Mouse (Mus musculus) spleen, postnatal 4 days (tissue): ENCODE measurements around the gene Papln.

ENCODE experiments used
- DNase-seq, 2 experiments: peaks; one replicate each; pipeline ENCODE4 v3.0.0; 2022; ENCODE audit warnings: low spot score in 2 of 2

Papln gene

DNA sequence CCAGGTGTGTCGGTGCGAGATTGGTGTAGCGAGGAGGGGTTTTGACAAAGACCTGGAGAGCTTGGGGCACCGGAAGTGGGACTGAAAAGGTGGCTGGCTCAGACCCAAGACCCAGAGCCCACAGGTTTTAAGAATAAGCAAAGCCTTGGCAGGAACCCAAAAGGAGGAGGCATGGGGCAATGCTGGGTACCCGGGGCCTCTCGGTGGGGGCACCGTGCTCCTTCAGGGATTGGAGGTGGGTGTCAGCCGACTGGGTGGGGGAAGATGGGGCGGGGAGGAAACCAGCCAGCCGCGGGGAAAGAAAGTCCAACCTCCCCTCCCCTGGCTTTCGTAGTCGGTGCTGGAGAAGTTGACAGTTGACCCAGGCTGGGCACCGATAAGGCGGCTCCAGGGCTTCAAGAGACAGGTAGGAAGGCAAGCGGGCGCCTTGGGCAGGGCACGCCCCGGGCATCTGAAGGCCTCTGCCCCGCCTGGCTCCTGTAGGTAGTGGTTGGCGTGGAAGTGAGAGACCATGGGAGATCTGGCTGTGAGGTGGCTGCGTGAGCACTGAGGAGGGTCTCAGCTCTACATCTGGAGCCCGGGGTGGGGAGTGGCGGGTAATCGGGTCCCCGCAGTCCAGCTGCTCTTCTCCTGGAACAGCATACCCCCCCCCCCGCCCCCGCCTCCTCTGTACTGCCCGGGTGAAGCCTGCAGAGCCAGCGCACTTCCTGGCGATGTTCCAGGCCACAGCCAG lies at the start of gene Papln:
Gene Papln, plus strand, starts transcription at position 324 of the 733 bp plus-strand sequence.
- no peak for DNase-seq

DNA sequence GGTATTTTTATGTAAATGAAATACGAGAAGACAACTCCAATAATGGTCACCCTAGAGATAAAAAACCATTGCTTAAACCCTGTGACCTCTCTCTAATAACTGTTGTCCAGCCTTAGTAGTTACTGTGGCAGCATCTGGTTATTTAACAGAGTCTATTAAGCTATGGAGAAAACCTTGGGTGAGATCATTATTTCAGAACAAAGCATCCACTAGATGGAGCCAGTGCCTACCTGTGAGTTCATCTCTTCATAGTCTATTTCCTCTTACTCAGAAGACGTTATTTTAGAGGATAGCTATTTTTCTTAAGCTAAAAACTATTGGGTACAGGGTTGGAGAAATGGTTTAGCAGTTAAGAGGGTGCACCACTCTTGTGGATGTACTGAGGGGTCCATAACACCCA lies 49.7 kb upstream of the Papln start:
- no peak for DNase-seq

DNA sequence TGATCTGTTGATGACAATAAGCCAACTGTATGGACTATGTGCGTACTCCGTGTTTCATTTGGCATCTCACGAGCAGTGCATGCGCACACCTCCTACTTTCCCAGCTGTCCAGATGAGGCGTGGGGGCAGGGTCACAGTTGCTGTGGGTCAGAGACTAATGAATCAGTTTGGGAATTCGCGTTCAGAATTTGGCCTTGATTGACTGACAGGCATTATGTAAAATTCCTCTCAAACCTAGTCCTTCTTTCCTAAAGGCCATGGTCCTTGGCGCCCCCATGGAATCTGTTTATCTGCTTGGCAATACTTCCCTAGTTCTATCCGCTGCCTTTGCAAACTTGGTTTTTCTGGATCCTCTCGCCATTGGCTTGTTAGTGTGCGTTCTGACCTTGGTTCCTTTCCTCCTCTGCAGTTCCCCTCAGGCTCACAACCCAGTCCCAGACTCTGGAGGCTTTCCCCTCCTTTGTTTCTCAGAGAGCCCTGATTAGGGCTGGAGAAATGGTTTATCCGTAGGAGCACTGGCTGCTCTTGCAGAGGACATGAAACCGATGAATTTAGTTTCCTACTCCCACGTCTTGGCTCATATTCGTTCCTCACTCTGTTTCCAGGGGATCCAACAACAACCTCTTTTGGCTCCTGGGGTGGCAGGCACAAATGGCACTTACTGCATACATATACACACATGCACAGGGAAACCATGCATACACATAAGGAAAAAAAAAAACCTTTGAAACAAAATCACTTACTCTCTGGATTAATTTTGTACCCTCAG lies 46.8 kb upstream of the Papln start:
- no peak for DNase-seq

DNA sequence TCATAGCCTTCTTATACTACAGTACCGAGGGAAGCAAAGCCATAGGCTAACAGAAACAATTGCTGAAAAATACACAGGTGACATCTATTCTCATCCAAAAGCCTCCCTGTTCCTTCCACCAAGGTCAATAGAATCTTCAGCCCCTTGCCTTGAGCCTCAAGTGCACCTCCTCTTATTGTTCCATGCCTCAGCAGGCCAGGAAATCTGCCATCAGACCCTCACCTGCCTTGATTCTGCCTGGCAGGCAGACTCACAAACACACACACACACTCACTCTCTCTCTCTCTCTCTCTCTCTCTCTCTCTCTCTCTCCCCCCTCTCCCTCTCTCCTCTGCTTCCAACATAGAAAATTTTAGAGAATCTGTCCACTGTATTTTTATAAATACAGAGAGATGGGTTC lies 44.0 kb upstream of the Papln start:
- DNase-seq, result no peak

DNA sequence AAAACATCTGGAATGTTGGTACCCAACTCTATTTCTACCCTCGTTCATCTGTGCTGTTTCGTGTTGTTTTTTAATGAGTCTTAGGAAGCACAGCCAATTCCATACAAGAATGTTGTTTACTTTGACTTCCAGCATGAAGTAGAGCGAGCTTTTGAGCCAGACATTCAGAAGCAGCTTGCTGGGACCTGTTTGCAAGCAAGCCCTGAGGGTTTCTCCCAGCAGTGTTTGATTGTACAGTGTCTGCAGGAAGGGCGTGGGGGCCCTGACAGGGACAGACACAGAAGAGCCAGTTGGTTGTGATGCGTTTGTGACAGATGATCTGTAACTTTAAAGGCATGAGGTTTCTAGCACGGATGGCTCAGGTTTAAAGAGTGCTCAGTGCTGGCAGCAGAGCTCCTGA lies 42.2 kb upstream of the Papln start:
- no peak for DNase-seq

DNA sequence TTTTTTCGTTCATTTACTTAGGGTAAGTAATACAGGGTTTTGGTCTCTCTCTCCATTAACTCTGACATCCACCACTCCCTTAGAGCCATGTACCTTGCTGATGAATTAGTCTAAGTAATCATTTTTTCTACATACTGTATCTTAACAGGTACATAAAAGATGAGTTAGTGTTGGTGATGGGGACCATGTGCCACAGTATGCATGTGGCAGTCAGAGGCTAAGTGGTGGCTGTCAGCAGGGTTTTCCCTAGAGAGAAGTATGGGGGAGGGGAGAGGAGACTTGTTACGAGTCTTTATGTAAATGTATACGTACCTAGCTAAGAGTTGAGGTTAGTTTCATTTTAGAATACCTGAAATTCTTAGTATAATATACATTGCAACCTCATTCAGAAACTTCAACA lies 40.4 kb upstream of the Papln start:
- DNase-seq, result no peak

DNA sequence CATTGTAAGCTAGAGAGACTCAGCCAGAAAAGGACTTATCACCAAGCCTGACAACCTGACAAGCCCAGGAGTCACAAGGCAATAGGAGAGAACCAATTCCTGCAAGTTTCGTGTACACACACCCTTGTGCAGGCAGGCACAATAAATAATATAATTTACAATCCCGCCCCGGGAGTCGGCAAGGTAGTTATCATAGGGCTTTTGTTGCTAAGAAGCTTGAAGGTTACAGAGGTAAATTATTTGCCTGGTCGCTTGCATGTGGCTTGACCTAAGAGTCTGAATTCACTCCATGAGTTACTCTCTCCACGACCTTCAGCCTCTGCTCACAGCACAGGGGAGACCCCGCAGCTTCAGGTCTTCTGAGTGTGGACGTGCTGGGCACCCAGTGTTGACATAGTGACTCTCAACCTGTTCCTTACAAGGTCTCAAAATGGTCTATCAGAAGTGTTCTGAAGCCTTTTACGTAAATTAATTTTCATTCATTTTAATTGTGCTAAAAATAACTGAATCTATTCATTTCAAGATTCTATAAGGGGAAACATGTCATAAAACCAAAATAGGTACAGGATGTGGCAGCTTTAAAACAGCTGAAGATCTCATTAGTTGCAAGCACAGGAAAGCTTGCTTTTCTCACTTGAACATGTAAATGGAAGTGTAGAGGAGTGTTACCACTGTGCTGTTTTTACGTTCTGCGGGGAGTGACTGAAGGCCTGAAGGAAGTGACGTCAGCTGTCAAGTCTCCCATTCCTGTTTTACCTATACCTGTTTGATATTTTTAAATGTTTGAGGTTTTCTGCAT lies 36.7 kb upstream of the Papln start:
- no peak for DNase-seq

DNA sequence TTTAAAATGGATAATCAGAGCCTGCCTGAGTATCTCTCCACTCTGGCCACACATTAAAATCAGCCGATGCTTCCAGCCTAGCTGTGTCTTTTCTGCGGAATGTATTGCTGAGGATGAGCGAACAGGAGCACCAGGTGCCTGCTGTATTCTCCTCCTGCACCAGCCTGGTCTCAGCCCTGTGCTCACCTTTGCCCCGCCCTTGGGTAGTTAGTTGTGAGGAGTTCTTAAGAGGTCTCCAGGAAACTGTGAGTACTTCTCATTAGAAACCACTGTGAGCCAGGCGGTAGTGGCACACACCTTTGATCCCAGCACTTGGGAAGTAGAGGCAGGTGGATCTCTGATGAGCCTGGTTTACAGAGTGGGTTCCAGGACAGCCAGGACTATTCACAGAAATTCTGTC lies 31.2 kb upstream of the Papln start:
- DNase-seq, result no peak

DNA sequence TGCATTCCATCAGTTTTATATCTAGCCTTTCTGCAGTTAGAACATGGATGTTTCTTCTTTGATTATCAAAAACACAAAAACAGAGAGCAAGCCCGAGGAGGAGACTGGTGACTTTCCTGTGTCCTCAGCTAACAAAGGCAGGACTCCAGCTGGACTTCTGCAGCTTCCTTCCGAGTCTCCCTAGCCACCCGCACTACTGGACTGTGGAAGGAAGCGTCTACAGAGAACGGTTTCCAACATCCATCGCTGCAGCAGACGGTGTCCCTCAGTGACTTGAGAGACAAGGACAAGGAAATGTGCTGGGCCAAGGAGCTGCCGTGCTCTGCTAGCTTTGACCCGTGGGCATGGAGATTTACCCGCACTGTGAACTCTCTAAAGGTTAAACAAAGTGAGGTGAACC lies 29.4 kb upstream of the Papln start:
- DNase-seq, result no peak

DNA sequence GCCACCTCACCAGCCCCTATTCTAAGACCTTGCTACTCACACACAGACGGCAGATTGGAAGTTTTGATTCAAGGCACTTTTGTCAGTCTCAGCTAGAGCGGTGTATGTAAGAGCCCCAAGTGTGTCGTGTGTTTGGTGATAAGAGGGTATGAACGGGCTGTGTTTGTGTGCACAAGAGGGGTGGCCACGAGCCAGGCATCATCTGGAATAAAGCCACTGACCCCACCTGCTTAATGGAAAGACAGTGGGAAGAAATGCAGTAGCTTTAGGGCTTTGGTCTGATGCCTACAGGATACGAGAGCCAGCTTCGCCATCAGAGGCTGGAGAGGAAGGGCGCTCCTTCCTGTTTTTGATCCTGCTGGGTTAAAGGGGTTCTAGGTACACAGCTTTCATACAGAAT lies 27.2 kb upstream of the Papln start:
- no peak for DNase-seq

DNA sequence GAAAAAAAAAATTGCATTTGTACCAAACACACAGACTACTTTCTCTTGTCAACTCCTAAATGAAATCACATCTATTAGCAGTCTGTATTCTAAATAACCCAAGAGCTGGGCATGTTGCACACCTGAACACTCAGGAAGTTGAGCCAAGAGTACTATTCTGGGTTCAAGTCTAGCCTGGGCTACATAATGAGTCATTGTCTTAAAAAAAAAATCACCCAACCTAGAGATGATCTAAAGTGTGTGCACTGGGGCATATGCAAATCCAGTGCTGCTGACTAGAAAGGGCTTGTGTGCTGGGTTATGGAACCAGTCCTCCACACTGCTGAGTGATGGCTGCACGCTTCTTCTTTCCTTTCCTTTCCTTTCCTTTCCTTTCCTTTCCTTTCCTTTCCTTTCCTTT lies 24.8 kb upstream of the Papln start:
- no peak for DNase-seq

DNA sequence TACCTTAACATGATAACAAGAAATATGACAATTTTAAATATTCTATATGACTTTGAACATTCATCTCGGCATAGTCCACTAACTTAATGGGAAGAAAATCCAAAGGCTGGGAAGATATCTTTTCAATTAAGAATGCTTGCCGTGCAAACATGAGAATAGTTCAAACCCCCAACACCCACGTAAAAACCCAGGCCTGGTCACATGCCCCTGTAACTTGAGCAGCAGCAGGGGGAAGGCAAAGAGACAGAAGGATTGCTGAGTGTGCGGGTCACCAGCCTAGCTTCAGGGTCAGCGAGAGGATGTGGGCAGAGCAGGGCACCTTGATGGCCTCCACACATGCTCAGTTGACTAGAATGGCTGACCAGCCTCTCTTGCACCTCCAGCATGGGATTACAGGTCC lies 21.7 kb upstream of the Papln start:
- no peak for DNase-seq

DNA sequence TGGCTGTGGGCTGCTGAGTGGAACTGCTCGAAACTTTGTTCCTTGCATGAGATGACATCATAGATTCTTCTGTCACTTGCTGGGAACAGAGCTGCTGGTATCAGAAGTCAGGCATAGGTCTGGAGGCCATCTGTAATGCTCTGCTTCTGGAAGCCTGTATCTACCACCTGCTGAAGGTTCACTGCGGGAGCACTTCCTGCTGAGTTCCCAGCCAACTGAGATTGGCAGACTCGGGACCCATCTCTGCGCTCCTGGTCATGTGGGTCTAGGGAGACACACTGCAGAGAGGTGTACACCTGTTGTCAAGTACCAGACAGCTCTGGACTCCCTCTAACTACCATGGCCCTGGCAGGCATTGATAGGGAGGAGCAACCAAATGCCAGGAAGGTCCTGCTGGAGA lies 20.6 kb upstream of the Papln start:
- DNase-seq, result no peak

DNA sequence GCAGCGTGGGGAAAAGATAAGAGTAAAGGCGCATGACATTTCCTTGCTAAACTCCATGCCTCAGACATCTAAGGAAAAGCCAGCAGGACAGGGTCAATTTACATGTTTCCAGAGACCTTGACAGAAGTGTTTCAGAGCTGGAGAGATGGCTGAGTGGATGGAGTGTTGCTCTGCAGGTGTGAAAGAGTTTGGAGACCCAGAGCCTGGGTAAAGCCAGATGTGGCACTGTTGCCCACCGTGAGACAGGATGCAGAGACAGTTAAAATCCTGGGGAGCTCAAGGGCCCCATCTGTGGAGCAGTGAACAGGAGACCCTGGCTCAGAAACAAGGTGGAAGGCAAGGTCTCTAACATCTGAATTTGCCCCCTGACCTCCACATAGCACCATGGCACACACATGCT lies 19.7 kb upstream of the Papln start:
- DNase-seq, result no peak

DNA sequence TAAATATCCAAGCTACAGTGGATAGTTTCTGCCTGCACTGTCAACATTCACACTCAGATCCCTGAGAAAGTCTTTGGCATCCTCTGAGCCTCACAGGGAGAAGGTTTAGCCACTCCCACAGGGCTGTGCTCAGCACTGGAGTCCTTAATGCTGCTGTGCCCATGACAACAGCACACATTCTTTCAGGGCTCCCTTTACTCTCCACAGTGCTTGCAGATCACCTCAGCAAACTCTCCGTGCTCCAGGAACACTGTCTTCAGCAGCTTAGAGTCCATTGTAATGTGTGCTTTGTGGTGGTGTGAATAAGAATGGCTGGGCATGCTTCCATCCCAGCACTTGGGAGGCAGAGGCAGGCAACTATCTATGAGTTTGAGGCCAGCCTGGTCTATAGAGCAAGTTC lies 14.2 kb upstream of the Papln start:
- no peak for DNase-seq

DNA sequence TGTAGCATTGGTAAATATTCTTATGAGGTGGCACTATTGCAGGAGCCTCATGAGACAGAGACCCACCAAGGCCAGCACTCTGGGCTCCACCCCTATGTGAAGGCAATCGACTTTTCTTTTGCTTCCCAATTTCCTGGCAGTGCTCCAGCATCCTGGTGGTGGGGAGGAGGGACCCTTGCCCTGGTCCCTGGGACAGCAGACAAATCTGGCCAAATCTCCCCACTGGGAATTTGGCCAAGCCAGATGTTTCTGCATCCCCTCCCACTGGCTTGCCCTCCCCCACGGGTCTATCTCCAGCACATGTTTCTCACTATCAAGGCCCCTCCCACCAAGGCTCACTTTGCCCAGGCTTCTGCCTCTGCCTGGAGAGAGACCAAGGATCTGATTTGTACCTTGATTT lies 10.9 kb upstream of the Papln start:
- no peak for DNase-seq

DNA sequence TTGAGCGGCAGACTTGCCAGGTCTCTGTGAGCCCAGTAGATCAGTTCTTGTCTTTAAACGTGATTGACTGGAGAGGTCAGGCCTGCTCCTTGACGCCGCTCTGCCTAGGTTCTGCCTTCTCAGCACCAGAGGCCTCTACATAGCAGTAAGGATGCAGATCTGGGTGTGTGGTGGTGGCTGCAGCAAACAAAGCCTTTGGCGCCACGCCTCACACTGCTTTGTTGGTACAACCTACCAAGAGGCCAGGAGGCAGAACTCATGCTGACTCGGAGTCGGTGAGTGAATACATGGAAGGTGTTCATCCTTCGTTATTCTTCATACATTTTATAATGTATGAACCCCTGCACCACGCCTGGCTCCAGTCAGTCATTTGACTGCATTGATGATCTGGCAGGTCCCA lies 4.7 kb upstream of the Papln start:
- DNase-seq, result no peak

DNA sequence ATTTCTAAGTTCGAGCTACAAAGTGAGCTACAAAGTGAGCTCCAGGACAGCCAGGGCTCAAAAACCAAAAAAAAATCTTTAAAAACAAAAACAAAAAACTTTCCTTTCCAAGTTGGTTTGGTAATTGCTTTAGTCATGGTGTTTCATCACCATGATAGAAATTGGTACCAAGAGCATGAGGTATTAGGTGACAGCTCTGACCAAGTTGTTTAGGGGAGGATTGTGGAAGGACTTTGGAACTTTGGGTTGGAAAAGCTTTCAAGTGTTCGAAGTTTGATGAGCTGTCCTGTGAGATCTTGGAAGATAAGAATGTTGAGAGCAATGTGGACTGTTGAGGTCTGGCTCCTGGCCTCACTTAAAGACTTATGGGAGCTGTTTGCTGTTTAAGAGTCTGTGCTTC lies 3.2 kb upstream of the Papln start:
- no peak for DNase-seq

DNA sequence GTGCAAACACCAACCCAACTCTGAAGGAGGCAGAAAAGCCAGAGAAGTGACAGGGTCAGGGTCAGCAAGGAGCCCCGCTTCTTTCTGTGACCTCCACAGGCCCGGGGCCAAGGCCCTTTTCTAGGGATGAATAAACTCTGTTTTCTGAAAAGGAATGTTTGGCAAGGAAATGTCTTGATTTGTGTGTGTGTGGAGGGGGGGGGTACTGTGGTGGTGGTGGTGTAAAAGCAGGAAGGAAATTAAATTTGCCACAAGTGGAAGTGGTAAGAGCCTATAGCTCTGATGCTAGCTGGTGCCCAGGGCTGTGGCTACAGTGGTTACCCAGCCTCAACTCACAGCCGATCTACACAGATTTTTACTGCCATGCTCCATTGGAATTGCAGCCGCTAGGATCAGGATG lies 728 bp upstream of the Papln start:
- DNase-seq, result no peak

DNA sequence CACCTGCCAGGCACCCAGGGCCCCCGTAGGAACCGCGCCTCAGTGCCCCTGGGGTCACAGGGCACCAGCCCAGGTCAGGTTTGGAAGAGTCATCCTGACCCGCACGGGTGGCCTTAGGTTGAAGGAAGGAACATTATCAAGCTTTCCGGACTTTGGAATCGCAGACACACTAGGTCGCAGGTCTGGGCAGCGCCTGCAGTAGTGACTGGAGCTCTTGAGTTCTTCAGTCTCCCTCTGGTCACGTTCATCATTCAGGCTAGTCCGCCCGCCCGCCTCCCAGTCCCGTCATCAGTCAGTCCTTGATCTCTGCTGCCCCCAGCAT lies 571 bp downstream of the Papln start:
- DNase-seq, result no peak

DNA sequence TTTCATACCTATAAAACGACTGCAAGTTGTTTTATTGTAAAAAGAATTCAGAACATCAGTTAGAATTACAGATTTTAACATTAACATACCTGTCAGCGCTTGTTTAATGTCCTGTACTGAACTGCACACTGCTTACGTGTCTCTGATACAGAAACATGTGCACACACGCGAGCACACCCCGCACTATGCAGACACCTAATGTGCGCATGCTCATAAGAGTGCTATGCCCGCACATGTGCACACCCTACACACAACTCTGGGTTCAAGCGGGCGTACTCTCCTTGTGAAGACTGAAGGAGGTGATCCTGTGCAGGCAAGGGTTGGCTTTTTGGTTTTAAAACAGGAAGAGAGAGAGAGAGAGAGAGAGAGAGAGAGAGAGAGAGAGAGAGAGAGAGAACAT lies 1.1 kb downstream of the Papln start:
- no peak for DNase-seq

DNA sequence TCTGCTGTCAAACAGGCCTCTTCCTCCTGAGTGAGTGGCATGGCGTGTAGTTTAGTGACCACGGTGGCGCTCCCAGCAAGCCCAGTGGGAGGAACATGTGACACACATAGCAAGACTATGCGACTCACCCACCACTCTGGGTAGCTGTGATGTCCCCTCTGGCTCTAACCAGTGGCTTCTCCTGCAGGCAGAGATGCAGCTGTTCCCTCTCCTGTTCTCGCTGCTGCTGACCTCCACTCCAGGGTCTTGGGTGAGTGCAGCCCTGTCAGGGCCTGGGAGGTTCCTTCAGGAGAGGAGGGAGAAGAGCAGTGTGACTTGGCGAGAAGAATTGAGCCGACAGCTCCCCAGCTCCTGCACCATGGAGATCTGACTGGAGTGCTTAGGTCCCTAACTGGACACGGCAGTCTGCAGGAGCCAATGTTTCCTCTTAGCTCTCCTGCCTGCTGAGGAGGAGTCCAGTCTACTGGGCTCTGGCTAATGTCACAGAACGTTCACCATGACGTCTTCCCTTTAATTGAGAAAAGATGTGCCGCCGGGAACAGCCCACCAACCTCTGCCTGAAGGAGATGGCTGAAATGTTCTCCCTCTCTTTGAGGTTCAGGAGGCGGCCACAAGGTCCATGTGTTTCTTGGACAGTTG lies 2.6 kb downstream of the Papln start:
- no peak for DNase-seq

DNA sequence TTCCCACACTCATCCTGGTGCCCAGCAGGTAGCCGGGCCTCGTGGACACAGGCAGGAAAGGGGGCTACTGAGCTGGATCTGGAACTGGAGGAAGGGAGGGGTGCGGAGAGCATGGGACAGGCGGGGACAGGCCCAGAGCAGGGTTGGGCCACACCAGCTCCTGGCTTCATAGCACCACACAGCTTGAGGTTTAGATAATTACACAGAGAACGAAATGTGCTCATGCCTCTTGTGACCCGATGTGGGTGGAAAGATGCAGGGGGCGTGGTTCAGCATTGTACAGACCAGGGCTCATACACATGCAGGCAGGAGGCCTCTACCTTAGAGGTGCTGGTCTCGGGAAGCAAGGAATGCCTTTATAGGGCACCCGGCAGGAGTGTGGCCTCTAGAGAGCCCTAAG lies 4.4 kb downstream of the Papln start:
- DNase-seq, result no peak
